Mouse (Mus musculus): Measurements from ENCODE around the gene Cisd3. TPM values are rescaled to one million over a fixed set of nuclear protein-coding genes. Genes with fewer than 3 reads are reported as not detected.
A peak's percentile ranks its signal among the peaks of the same experiment; 100 is the strongest.
"Not testable (repeated sequence)": the region's sequence is repeated elsewhere in the genome, so short reads cannot be mapped to it uniquely, and the experiment has no call there.

Gene Cisd3
- polyA plus RNA-seq, 1 experiment = 42.5 TPM

- peaks cover 6% of the 10 kb centered on the region for H3K4me1 ChIP-seq (ENCODE audit: control insufficient read depth, insufficient read depth, low read length)
- TF ChIP-seq CTCF (IDR thresholded peaks at IDR 0.05; ENCODE audit: borderline replicate concordance, insufficient read depth, low read length) (no peak), POLR2A (IDR thresholded peaks at IDR 0.05; ENCODE audit: low read depth, low read length) (0 out of 2 replicates have a peak, but pooled peaks have one; percentile 7)
- no peak overlapping the region for H3K27ac ChIP-seq (ENCODE audit: insufficient read depth, low read length)
- H3K4me3 ChIP-seq (ENCODE audit: insufficient read depth, low read length) = no peak overlapping the region
Observed at GRCm38 (mm10) chr11:97657184-97657945, 28.3 kb upstream of the Cisd3 start.

- H3K4me1 ChIP-seq (ENCODE audit: control insufficient read depth, insufficient read depth, low read length); H3K4me3 ChIP-seq (ENCODE audit: insufficient read depth, low read length); H3K27ac ChIP-seq (ENCODE audit: insufficient read depth, low read length): not testable (repeated sequence)
Observed at GRCm38 (mm10) chr11:97657967-97658366, 27.7 kb upstream of the Cisd3 start.

- H3K27ac ChIP-seq (ENCODE audit: insufficient read depth, low read length) = no peak overlapping the region
- peaks cover 6% of the 10 kb centered on the region for H3K4me1 ChIP-seq (ENCODE audit: control insufficient read depth, insufficient read depth, low read length)
- TF ChIP-seq CTCF (IDR thresholded peaks at IDR 0.05; ENCODE audit: borderline replicate concordance, insufficient read depth, low read length) = no peak
- no peak for TF ChIP-seq POLR2A (IDR thresholded peaks at IDR 0.05; ENCODE audit: low read depth, low read length)
- H3K4me3 ChIP-seq (ENCODE audit: insufficient read depth, low read length) = peak overlapping the region; percentile 74
Observed at GRCm38 (mm10) chr11:97658751-97659266, 26.8 kb upstream of the Cisd3 start.

- Histone ChIP-seq H3K27ac (ENCODE audit: insufficient read depth, low read length) (peak overlapping the region; percentile 70), H3K4me1 (ENCODE audit: control insufficient read depth, insufficient read depth, low read length) (peaks cover 6% of the 10 kb centered on the region), H3K4me3 (ENCODE audit: insufficient read depth, low read length) (peak overlapping the region; percentile 74)
- no peak for TF ChIP-seq POLR2A (IDR thresholded peaks at IDR 0.05; ENCODE audit: low read depth, low read length)
- no peak for TF ChIP-seq CTCF (IDR thresholded peaks at IDR 0.05; ENCODE audit: borderline replicate concordance, insufficient read depth, low read length)
Observed at GRCm38 (mm10) chr11:97659267-97659989, 26.2 kb upstream of the Cisd3 start.

GRCm38 (mm10) chr11:97659990-97660714 lies 25.5 kb upstream of the Cisd3 start:
- peak overlapping the region; percentile 74 for H3K4me3 ChIP-seq (ENCODE audit: insufficient read depth, low read length)
- TF ChIP-seq POLR2A (IDR thresholded peaks at IDR 0.05; ENCODE audit: low read depth, low read length) (peak; percentile 59; the same call in 1 of the 2 replicates), CTCF (IDR thresholded peaks at IDR 0.05; ENCODE audit: borderline replicate concordance, insufficient read depth, low read length) (no peak)
- H3K27ac ChIP-seq (ENCODE audit: insufficient read depth, low read length) = peak overlapping the region; percentile 70
- peaks cover 6% of the 10 kb centered on the region for H3K4me1 ChIP-seq (ENCODE audit: control insufficient read depth, insufficient read depth, low read length)

GRCm38 (mm10) chr11:97660734-97661647 lies 24.6 kb upstream of the Cisd3 start:
- TF ChIP-seq CTCF (IDR thresholded peaks at IDR 0.05; ENCODE audit: borderline replicate concordance, insufficient read depth, low read length) (no peak), POLR2A (IDR thresholded peaks at IDR 0.05; ENCODE audit: low read depth, low read length) (no peak; the same call in 1 of the 2 replicates)
- H3K4me3 ChIP-seq (ENCODE audit: insufficient read depth, low read length) = peak overlapping the region; percentile 63
- H3K4me1 ChIP-seq (ENCODE audit: control insufficient read depth, insufficient read depth, low read length) = peaks cover 6% of the 10 kb centered on the region
- no peak overlapping the region; the same call in 1 of the 2 replicates for H3K27ac ChIP-seq (ENCODE audit: insufficient read depth, low read length)

GRCm38 (mm10) chr11:97661648-97662133 lies 23.9 kb upstream of the Cisd3 start:
- Histone ChIP-seq H3K27ac (ENCODE audit: insufficient read depth, low read length) (no peak overlapping the region), H3K4me1 (ENCODE audit: control insufficient read depth, insufficient read depth, low read length) (peaks cover 6% of the 10 kb centered on the region), H3K4me3 (ENCODE audit: insufficient read depth, low read length) (peak overlapping the region; percentile 6)
- TF ChIP-seq POLR2A (IDR thresholded peaks at IDR 0.05; ENCODE audit: low read depth, low read length) (no peak), CTCF (IDR thresholded peaks at IDR 0.05; ENCODE audit: borderline replicate concordance, insufficient read depth, low read length) (no peak)

GRCm38 (mm10) chr11:97662207-97662892 lies 23.3 kb upstream of the Cisd3 start:
- Histone ChIP-seq H3K27ac (ENCODE audit: insufficient read depth, low read length) (no peak overlapping the region), H3K4me1 (ENCODE audit: control insufficient read depth, insufficient read depth, low read length) (peaks cover 6% of the 10 kb centered on the region; the same call in 1 of the 2 replicates), H3K4me3 (ENCODE audit: insufficient read depth, low read length) (peak overlapping the region; percentile 42)
- TF ChIP-seq POLR2A (IDR thresholded peaks at IDR 0.05; ENCODE audit: low read depth, low read length) = no peak
- TF ChIP-seq CTCF (IDR thresholded peaks at IDR 0.05; ENCODE audit: borderline replicate concordance, insufficient read depth, low read length) = no peak
